Mouse (Mus musculus) brain, embryonic 14.5 days (tissue): ENCODE data around the gene Nlrc5.

Experiments
- CTCF ChIP-seq: fragments of 200-500 bp; IDR thresholded peaks from 2 replicates; pipeline ENCODE4 v1.5.1; 2012; ENCODE audit warnings: inconsistent platforms, mild to moderate bottlenecking, moderate library complexity, borderline replicate concordance; ENCODE audit not compliant: insufficient read depth, insufficient read length; ENCODE audit errors: extremely low read depth
- POLR2A ChIP-seq: fragments of 200-500 bp; IDR thresholded peaks from 2 replicates; pipeline ENCODE4 v1.6.1; 2012; ENCODE audit warnings: mild to moderate bottlenecking, inconsistent platforms, borderline replicate concordance; ENCODE audit not compliant: poor library complexity, insufficient read depth, insufficient read length, severe bottlenecking; ENCODE audit errors: extremely low read depth

DNA sequence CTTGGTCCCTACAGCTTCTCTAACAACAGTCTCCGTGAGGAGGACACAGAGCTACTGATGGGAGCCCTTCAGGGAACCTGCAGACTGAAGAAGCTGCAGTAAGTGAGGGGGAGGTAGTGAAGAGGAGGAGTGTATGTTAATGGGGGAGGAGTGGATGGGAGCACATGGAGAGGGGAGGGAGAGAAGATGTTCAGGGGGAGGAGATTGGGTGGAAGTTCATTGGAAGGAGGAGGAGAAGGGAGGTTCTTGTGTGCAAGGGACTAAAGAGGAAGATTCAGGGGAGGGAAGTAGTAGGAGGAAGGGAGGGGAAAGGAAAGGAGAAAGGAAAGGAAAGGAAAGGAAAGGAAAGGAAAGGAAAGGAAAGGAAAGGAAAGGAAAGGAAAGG is 82.0 kb downstream of the Nlrc5 start:
- TF ChIP-seq POLR2A (no peak), CTCF (no peak)
